Mouse (Mus musculus) T-helper 1 cell (primary cell): Measurements from ENCODE around the gene Lin28a.
"Not testable (repeated sequence)": the region's sequence is repeated elsewhere in the genome, so short reads cannot be mapped to it uniquely, and the experiment has no call there.

Experiments used
- in situ Hi-C: fragments of 300-600 bp; cut with MboI, MseI; formaldehyde crosslinking; loops from one replicate; pipeline ENCODE4 v1.15.1; 2025; ENCODE audit warnings: high pct_unique_total_duplicates

Gene Lin28a

GRCm38 (mm10) chr4:134019210-134019609 is 569 bp upstream of the Lin28a start:
- in situ Hi-C loops: no loop called here

GRCm38 (mm10) chr4:134018038-134018778 is 433 bp downstream of the Lin28a start:
- in situ Hi-C loops: no loop called here

DNA sequence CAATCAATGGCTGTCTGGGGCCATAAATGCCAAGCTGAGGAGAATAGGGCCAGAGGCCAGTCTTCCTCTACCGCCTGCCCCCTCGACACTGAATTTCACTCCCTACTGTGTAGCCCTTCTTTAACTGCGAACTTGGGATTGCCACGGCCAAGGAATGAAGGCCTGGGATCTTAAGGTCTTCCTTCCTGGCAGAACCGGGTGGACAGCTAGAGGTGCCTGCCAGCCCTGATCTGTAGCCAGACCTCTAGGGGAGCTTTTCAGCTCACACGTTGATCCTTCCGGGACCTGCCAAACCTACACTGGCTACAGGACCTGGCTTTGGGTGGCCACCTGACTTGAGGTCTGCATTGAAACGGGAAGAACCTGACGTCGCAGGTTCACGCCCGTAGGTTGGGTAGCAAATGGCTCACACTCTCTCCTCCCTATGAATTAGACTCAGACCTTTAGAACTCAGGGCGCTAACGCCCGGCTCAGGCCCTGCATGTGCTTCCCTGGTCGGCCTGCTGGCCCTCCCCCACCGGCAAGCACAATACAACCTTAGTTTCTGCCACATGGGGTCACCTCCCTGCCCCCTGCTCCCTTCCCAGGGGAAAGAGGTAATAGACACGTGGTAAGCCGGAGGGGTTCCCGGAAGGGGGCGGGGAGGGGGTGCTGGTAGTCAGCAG is 1.3 kb downstream of the Lin28a start:
- in situ Hi-C loops: no loop called here

DNA sequence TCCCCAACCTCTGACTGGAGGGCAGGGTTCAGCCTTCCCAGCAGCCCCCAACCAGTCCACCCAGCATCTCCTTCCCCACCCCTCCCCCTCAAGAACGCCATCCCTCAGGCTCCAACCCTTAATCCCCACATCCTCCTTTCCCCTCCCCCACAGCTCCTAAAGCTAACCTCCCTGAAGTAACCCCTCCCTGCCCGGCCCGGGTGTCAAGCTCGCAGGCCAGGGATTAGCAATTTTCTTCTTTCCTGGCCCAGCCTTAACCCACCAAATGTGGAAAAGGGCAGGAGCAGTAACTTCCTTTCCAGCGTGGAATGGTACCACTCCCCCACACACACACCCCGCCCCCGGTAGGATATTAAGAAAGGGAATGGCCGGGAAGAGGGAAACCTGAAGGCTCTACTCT is 1.9 kb downstream of the Lin28a start:
- in situ Hi-C loops: no loop called here

- in situ Hi-C loops: no loop called here
Observed at GRCm38 (mm10) chr4:134016208-134016607, 2.4 kb downstream of the Lin28a start.

DNA sequence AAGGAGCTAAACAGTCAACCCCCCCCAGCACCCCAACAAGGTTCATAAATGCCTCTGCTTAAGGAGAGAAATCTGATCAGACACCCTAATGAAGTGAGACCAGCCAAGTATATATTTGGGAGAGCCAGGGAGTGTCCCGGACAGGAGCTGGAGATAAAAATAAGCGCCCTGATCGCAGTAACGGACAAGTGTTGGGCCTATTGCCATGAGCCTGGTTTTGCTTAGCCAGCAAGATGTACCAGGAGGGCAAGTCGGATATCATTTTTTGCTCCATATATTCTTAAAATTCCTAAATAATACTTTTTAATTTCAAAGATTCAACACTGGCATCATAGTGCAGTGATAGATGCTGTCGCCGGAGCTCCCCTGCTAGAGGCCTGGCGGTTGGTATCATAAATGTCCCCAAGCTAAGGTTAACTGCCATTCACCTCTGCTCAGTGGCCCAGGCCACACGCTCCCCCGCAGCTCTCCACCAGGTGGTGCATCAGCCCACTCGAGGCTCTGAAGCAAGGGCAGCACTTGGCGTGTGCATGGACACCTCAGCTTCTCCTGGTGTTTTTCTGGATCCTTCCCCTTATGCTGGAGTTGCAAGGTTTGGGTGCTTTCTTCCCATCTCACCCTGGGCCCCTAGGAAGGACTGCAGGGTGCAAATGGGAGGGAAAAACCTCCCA is 5.6 kb downstream of the Lin28a start:
- in situ Hi-C loops: no loop called here

- in situ Hi-C loops: no loop called here
Observed at GRCm38 (mm10) chr4:134011450-134012414, 6.9 kb downstream of the Lin28a start.

- in situ Hi-C loops: no loop called here
Observed at GRCm38 (mm10) chr4:134009709-134010108, 8.9 kb downstream of the Lin28a start.

- in situ Hi-C loops: no loop called here
Observed at GRCm38 (mm10) chr4:134006845-134007244, 11.8 kb downstream of the Lin28a start.

- in situ Hi-C loops: no loop called here
Observed at GRCm38 (mm10) chr4:134005581-134006358, 12.9 kb downstream of the Lin28a start.

DNA sequence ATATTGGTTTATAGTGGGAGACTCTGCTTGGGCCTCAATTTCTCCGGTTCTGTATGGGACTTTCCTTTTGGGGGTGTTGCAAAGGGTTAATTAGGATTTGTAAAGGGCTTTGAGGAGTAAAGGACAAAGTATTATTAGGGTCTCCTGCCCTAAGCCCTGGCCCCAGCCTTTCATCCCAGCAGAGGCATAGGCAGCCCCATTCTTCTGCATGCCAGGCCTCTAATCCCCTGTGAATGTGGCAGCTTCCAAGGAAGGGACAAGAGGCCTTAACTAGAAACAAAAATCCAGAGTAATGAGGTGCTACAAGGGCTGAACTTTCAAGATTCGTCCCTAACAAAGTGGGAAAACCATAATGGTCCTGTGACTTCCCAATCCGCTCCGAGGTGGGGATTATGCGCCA is 15.7 kb downstream of the Lin28a start:
- in situ Hi-C loops: no loop called here

- in situ Hi-C loops: no loop called here
Observed at GRCm38 (mm10) chr4:134002246-134002645, 16.4 kb downstream of the Lin28a start.

GRCm38 (mm10) chr4:134001710-134002109 is 16.9 kb downstream of the Lin28a start:
- in situ Hi-C loops: no loop called here

DNA sequence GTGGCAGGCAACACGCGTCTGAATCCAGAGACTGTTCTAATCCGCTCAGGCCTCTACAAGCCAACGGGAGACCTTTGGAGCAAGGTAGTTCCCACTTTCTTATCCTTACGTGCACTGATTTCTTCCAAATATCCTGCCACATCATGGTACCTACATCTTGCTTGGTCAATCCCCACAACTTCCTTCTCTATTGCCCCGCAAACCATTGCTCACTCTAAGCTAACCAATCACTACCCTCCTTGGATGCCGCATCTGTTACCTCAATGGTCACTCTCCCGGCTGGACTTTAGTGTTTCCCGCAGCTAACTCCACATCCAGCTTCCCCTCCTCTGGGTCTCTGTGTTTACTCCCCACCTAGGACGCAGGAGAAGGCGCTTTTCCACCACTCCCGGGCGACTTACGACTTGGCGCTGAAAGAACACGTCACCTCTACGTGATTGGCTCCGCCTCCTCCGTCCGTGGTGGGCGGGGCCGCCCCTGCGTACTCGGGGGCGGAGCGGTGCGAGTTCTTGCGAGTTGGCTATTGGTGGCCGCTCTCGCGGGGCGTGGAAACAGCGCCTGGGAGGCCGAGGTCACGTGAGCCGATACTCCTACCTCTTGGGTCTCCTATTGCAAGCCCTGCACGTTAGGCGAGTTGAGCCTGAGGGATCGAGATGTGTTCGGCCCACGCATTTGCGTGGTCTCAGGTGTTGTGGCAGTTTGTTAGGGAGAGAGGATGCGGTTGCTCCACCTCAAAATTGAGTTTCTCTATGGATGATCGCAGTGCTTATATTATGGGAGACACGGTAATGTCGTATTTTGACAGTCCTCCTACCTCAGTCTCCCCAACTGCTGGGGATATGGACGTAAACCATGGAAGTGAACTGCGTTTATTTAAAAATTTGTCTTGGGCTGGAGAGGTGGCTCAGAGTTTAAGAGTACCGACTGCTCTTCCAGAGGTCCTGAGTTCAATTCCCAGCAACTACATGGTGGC is 17.9 kb downstream of the Lin28a start, which contains the start of gene Dhdds:
Dhdds (minus strand) TSS at position 453 of the 973 bp plus-strand sequence.
- in situ Hi-C loops: no loop called here

GRCm38 (mm10) chr4:133994697-133995096 is 23.9 kb downstream of the Lin28a start:
- in situ Hi-C loops: no loop called here

DNA sequence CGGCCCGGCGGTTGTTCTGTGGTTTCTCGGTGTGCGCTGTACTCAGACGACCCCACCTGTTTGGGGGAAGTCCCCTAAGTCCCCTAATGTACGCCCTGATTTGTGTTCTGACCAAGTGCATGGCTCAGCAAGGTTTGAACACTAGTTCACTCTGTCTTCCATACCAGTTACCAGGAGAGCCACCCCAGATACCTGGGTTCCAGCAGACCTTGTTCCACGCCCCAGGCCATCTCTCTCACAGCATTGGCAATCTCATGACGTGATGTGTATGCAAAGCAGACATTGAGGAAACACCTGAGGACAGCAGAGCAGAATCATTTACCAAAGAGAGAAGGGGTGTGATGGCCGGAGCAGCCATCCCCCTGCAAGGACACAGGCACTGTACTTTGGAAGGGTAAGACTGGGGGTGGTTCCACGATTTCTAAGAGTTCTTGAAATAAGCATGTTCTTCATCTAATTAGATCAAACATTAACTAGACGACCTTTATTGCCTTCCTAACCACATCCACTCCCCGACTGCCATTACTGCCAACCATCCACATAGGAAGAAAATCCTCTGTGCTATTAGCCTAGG is 27.5 kb downstream of the Lin28a start:
- in situ Hi-C loops: no loop called here

GRCm38 (mm10) chr4:133990035-133990434 is 28.6 kb downstream of the Lin28a start:
- in situ Hi-C loops: no loop called here

GRCm38 (mm10) chr4:133988289-133988688 is 30.4 kb downstream of the Lin28a start:
- in situ Hi-C loops: not testable (repeated sequence)

DNA sequence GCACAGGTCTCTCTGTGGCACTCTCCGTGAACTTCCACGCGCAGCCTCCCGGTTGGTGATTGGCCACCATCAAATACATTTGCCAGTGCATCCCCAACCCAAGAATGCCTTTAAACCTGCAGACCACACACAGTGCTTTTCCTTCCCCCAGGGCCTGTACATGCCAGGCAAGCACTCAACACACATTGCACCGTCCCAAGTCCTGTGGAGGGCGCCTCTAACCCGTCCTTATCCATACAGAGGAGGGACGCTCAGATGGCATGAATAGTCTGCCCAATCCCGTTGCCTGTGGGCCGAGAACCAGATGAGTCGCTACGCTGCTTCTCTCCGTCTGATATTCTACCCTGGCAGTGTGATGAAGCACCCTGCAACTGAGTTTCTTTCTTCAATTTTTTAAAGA is 35.7 kb downstream of the Lin28a start:
- in situ Hi-C loops: no loop called here
